Mouse (Mus musculus) heart, adult 9 months (tissue): Measurements from ENCODE around the gene 1700021F05Rik.

ENCODE experiments used
- DNase-seq, 2 experiments: peaks; one replicate each; pipeline ENCODE4 v3.0.0; 2022; ENCODE audit warnings: low spot score in 2 of 2

Gene 1700021F05Rik

GRCm38 (mm10) chr10:43483426-43483995, 57.3 kb downstream of the 1700021F05Rik start:
- DNase-seq, result peak; percentile 61 to 69

GRCm38 (mm10) chr10:43482021-43482420, 58.8 kb downstream of the 1700021F05Rik start:
- DNase-seq, result no peak

GRCm38 (mm10) chr10:43481179-43481578, 59.6 kb downstream of the 1700021F05Rik start:
- no peak for DNase-seq

DNA sequence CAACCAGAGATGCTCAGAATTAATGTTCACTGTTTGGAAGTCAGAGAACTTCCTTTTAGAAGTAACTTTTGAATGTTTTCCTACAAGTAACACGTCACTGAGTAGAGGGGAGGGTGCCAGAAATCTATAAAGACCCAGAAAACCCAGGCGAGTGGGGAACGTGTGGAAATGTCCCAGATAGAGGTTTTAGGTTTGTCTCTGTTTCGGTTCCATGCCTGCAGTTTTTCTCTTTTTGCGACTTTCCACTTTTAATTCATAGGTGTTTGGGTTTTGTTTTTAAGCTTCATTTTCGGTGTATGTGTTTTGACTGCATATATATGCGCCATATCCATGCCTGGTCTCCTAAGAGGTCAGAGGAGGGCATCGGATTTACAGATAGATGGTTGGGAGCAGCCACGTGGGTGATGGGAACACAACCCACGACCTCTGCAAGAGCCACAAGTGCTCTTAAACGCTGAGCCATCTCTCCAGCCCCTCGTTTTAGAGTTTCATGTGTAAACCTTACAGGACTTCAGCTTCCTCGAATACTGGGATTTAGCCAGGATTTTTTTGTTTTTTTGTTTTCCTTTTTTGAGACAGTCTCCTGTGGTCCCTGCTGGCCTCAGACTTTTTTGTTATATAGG, 60.5 kb downstream of the 1700021F05Rik start:
- no peak for DNase-seq

GRCm38 (mm10) chr10:43479436-43480157, 61.2 kb downstream of the 1700021F05Rik start:
- DNase-seq, result peak; percentile 86 to 88

DNA sequence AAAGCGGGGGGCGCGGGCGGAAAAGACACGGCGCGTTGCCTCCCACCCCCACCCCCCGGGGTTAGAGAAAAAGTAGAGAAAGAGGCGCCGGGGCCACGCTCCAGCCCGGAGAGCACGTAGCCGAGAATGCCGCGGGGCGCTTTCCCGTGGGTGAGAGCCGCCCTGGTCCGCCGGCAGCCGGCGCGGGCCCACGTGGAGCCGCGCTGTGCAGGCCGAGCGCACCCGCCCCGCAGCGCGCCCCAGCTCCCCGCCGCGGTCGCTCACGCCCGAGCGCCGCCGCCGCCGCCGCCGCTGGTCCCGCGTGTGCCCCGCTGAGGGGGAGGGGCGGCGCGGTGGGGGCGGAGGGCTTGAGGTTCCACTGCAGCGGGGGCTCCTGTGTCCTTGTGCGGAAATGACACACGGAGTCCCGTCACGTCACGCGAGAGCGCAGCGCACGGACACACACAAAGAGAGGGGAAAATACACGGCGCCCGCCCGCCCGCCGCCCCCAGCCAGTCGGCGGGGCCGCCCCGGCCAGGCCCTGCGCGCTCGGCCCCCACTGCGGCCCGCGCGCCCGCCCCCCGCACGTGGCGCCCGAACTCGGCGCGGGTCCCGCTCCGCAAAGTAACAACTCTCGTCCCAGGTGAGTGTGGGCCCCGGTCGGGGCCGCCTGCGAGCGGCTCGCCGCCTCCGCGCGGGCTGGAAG, 61.9 kb downstream of the 1700021F05Rik start, which contains the start of gene Bend3:
Bend3 (plus strand) TSS at position 81 of the 685 bp plus-strand sequence.
- peak; percentile 37 to 44 for DNase-seq

DNA sequence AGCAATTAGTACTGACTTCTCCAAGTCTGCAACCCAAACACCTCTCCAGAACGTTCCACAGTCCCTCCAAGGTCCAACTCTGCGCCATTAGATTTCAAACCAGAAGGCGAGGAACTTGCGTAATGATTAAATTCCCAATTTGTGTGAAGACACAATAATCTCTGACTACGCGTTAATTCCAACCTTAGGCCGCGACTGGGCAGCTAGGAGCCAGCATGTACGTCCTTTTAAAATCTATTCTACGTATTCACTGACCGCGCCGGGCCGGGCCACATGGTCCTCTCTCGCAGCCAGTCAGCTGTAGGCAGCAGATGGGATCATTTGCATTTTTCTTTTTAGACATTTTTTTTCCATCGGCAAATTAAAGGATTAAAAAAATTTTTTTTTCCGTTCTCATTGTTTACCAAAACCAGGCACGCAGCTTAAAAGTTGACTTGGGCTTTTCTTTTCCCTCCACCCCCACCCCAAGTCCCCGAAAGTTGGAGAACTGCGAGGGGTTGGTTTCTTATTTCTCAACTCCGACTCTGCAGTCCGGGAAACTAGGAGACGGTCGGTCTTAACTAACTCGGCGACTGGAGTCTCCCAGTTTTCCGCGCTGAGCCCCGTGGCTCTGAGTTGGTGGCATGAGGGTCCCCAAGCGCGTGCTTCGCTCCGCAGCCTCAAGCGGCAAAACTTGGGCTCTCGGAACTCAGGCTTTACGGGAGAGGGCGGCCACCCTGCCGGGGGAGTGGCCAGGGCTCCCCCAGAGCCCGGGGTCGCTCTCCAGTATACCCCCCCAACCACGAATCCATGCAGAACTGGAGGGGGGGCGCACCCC, 62.7 kb downstream of the 1700021F05Rik start:
- DNase-seq, result peak; percentile 34 to 56

- no peak for DNase-seq
Observed at GRCm38 (mm10) chr10:43477459-43477858, 63.3 kb downstream of the 1700021F05Rik start.

GRCm38 (mm10) chr10:43475376-43475775, 65.4 kb downstream of the 1700021F05Rik start:
- DNase-seq, result no peak
